Mouse (Mus musculus) 3T3-L1 (cell line): Measurements from ENCODE around the gene Spi1.
"Not testable (repeated sequence)": the region's sequence is repeated elsewhere in the genome, so short reads cannot be mapped to it uniquely, and the experiment has no call there.

Source experiments
- DNase-seq: peaks from one replicate; pipeline ENCODE4 v3.0.0-alpha.2; 2015; ENCODE audit warnings: low read depth, low spot score

Gene Spi1

DNA sequence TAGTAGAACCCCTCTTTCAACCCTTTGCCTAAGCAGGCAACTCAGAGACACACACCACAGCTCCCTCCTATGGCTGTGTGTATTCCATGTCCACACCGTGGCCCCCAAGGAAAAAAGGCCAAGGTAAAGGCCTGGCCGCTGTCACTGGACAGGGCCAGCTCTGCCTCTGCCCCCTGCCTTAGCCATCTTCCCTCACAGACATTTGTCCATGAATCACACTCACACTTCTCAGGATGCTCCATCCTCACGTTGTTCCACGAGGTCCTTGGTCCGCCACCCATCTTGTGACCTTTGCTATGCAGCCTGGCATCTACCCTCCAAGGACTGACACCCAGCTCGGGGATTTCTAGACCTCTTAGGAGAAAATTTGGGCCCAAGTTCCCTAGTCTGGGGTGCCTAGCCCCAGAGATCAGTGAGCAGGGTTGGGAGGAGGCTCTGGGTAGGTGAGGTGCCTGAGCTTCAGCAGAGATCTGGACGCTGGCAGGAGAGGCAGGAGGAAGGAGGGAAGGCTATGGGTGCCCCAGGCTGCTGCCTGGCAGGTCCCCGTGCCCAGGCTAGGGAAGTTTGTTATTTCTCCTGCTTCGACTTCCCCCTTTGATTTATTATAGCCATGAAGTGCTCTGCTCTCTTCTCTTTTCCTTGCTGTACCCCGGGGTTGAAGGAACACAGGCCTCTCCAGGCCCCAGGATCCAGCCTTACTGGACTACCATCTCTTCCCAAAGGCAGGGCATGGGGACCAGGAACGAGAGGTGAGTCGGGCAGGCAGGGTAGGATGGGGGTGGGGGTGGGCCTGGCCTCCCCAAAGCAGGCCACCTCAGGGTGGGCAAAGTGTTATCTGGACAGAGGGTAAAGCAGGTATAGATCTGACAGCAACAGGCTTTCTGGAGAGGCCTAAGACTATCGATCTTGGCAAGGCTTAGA, at the start of gene Spi1:
Spi1 (plus strand) TSS at position 616 of the 921 bp plus-strand sequence.
- no peak for DNase-seq

DNA sequence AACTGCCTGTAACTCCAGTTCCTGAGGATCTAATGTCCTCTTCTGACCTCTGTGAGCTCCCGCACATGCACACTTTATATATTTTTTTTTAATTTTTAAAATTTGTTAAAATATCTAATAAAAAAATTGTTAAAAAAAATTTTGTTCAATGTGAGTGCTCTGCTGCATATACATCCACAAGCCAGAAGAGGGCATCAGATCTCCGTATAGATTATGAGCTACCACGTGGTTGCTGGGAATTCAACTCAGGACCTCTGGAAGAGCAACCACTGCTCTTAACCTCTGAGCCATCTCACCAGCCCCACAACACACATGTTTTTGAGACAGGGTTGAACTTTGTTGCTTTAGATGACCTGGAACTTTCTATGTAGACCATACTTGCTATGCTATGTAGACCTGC, 49.2 kb upstream of the Spi1 start:
- DNase-seq: peak; percentile 68

DNA sequence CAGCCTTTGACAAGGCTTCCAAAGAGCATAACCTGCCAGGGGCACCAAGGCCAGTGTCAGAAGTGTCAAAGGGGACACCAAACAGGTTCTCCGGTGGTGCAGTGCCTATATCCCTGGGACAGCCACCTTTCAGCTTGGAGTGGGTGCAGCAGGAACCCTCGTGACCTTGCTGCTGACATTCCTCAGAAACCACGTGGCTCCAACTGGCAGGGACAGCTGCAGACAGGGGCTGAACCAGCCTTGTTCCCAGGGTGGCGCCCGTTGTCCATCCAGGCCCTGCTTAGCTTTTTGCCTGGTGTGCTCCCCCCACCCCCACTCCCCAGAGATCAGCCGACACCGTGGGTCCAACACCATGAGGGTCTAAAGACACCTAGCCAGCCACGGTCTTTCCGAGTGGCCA, 46.8 kb upstream of the Spi1 start, which contains the start of gene Rapsn:
Rapsn (plus strand) TSS at position 236 of the 400 bp plus-strand sequence.
- no peak for DNase-seq

DNA sequence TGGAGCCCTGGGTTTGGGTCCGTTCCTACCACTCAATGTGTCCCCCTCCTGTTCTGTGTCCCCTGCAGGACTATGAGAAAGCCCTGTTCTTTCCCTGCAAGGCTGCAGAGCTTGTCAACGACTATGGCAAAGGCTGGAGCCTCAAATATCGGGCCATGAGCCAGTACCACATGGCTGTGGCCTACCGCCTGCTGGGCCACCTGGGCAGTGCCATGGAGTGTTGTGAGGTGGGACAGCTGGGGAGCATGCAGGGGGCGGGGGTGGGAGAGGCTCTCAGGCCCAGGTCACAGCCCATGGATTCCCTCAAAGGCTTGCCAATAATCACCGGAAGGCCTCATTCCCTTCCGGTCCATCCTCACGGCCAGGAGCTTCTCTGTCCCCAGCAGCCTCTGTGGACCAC, 40.4 kb upstream of the Spi1 start:
- no peak for DNase-seq

DNA sequence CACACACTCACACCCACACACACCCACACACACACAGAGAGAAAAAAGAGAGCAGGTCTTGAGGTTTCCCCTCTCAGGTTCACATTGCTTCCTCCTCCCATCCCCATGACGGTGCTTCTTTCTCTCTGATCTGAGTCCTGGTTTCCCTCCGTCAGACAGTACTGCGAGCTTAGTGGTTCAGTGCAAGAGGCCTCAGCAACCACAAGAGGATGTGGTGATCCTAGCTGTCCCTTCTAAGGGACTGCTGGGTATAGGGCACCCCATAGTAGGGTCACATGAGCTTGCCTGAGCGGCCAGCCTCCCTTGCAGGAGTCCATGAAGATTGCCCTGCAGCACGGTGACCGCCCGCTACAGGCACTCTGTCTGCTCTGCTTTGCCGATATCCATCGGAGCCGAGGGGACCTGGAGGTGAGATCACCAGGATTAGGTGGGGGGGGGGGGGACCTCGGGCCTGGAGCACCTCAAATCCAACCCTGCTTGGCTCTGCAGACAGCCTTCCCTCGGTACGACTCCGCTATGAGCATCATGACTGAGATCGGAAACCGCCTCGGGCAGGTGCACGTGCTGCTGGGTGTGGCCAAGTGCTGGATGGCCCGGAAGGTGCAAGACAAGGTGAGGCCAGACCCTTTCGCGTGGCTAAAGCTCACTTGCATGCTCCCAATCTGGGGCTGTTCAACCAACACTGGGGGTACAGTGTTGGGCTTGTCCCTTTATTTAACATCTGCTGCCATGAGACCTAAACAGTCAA, 39.4 kb upstream of the Spi1 start:
- no peak for DNase-seq

DNA sequence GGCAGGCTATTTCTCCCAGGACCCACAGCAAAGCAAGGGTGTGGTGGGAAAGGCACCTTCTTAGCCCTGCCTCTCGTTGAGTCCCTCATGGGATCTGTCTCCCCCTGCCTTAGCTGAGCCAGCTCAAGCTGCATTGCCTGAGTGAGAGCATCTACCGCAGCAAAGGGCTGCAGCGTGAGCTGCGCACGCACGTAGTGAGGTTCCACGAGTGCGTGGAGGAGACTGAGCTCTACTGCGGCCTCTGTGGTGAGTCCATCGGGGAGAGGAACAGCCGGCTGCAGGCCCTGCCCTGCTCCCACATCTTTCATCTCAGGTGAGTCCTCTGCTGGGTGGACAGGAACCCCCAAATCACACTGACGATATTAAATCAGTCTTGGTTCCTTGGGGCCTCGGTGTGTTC, 37.5 kb upstream of the Spi1 start:
- no peak for DNase-seq

DNA sequence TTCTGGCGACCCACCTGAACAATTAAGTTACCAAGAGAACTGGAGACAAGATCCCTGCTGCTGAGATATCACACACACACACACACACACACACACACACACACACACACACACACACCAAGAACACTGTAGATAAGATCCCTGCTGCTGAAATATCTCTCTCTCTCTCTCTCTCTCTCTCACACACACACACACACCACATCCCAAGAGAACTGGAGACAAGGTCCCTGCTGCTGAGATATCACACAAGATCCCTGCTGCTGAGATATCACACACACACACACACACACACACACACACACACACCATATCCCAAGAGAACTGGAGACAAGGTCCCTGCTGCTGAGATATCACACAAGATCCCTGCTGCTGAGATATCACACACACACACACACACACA, 36.4 kb upstream of the Spi1 start:
- not testable (repeated sequence) for DNase-seq

DNA sequence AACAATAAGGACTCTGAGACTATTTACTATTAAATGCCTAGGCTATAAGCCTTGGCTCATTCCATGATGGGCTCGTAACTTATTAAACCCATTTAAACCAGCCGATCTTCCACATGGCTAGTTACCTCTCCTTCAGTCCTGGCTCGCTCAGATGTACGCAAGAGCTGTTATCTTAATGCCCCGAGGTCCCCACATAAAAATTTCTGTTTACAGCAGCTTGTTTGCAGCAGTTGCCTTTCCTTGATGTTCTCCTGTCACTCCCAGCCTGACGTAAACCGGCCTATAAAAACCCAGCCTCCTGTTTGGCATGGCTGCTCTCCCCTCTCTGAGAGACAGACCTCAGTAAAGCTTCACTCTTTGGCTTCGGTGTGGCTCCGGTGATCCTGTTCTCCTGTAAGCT, 34.8 kb upstream of the Spi1 start:
- no peak for DNase-seq

DNA sequence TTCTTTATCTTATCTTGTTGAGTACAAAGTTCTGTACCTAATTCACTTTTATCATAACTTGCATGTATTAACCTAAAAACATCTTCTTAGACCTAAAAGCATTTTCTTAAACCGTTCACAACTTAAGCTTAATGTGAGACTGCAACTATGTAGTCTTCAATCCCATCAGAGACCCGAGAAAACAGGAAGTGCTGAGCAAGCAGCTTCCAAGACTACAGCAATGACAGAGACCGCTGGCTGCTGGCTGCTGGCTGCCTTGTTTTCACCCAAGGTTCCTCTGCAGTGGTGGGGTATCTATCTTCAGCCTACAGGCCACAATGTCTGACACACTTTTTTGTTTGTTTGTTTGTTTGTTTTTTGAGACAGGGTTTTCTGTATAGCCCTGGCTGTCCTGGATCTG, 30.3 kb upstream of the Spi1 start:
- DNase-seq: no peak

DNA sequence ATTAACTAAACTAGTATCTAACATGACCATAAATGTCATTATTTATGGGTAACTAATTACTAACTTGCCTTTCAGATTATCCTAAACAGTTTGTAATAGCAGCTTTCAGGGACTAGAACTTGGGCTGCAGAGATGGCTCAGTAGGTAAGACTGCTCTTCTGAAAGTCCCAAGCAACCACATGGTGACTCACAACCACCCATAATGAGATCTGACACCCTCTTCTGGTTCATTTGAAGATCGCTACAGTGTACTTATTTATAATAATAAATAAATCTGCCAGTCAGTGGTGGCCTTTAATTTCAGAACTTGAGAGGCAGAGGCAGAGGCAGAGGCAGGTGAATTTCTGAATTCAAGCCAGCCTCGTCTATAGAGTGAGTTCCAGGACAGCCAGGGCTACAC, 29.4 kb upstream of the Spi1 start:
- DNase-seq: peak; percentile 72

DNA sequence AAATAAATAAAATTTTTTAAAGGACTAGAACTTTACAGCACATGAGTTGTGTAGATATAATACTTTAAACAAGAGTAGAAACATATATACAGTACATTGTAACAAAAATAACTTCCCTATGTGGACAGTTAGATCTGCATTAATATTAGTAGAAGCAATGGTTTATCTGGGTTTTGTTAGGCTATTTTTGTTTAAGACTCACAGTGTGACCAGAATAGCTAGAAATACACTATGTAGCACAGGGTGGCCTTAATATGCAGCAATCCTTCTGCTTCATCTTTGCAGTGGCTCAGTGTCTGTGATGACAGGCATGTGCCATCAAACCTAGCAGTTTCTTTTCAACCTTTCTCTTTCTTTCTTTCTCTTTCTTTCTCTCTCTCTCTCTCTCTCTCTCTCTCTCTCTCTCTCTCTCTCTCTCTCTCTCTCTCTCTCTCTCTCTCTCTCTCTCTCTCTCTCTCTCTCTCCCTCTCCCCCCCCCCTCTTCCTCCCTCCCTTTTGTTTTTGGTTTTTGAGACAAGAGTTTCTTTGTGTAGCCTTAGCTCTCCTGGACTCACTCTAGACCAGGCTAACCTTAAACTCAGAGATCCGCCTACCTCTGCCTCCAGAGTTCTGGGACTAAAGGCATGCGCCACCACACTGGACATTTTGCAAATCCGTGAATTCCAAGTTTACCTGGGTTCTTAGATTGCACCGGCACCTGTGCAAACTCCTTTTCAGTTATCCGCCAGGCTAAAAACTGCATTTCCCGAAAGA, 28.8 kb upstream of the Spi1 start:
- DNase-seq: no peak

DNA sequence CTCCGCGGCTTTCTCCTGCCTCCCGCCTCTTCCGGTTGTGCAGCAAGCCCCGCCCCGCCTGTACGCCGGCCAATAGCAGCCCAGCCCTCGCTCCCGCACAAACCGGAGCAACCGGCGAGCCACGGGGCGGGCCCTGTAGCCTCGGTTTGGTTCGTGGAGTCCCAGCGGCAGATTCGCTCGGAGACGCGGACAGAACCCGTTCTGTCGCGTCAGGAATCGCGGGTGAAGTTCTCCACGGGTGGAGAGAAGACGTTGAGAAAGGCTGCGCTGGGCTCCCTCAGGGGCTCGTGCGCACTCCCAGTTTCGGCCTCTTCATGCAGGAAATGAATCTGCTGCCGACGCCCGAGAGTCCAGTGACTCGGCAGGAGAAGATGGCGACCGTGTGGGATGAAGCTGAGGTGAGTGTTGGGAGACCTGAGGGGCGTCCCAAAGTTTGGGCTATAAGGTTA, 28.2 kb upstream of the Spi1 start, which contains the start of gene Psmc3:
Psmc3 (plus strand) TSS at position 76 of the 449 bp plus-strand sequence.
- peak; percentile 93 for DNase-seq

DNA sequence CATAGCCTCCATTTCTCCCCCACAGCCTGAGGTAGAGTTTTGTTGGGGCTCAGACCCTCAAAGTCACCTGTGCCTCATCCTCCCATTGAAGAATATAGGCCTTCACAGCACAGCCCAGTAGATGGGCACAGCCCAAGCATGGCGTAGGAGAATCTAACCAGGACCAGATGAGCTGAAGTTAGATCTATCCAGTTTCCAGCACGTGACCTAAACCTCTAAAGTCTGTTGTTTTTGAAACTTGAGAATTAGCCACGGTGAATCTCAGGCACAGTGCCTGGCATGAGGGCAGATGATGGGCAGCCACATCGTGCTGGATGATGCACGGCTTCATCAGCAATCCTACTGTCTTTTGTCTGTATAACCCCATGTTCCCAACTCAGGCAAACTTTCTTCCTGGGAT, 23.8 kb upstream of the Spi1 start:
- DNase-seq: no peak

DNA sequence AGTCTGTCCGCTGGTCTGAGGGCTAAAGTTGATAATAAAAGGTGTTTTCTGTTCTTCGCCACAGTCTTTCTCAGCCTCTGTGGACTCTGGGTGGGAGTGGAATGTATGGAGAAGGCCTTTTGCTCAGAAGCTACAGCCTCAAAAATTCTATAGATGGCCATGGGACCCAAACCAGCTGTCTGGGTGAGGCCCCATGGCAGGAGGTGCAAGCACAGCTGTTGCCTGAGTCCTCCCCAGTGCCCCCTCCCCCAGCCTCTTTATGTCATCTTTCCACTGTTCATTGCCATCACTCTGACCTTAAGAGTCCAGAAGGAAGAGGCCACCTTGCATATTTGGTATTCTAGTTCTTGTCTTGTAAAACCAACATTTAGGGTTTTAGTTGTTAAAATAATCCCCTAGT, 22.8 kb upstream of the Spi1 start:
- no peak for DNase-seq

DNA sequence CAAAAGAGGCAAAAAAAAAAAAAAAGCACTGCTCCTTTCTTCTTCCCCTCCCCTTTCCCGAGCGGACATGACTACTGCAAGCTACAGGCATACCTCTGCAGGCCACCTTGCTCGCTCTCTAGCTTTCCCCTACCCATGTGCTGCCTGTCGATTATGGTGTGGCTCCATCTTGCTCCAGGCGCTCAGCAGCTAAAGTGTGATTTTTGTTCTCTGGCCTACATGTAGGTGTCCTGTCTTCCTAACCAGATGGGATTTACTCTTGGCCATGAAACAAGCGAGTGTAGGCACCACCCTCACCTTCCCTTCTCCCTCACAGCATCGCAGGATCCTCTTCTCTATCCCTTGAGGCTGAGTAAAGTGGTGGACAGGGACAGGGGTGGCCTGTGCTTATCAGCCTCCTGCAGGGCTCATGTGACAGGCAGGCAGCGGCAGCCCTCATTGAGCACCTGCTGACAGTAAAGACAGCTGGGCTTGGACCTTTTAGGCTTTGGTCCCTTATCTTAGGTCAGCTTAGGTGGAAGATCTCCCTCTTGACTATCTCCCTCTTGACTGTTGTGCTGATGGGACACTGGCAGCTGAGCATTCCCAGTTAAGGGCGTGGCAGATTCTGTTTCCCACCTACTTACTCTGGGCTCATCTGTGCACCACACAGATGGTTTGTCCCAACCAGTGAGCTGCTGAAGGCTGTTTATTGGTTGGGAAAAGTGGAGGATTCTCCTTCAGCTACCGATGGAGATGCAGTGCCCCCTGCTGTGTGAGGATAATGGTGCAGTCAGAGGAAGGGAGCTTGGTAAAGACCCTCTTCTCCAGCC, 21.4 kb upstream of the Spi1 start:
- DNase-seq: peak; percentile 73

DNA sequence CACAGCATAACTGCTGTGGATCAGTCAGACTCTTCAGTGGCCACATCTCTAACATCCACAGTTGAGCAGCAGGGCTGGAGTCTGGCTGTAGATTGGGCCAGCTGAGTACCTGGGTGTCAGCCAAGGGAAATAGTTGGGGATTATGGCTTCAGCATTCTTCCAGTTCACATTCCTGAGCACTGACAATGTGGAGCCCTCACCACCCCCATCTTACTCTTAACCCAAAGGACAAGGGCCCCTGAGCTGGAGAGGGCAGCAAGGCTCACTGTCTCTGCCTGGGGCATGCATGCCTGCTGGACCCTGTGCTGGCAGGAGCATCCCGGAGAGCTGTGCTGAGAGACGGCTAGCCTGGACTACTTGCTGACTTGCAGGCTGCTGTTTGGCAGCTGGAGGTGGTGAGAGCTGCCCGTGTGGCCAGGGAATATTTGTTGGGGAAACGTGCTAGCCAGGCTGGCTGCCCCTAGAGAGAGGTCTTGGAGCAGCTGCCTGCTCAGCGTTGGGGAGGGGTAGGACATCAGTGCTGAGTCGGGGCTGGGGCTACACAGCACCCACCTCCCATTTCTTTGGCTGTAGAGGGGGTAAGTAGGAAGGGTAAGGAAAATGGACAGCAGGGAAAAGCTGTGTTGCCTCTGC, 20.2 kb upstream of the Spi1 start:
- DNase-seq: peak; percentile 97

DNA sequence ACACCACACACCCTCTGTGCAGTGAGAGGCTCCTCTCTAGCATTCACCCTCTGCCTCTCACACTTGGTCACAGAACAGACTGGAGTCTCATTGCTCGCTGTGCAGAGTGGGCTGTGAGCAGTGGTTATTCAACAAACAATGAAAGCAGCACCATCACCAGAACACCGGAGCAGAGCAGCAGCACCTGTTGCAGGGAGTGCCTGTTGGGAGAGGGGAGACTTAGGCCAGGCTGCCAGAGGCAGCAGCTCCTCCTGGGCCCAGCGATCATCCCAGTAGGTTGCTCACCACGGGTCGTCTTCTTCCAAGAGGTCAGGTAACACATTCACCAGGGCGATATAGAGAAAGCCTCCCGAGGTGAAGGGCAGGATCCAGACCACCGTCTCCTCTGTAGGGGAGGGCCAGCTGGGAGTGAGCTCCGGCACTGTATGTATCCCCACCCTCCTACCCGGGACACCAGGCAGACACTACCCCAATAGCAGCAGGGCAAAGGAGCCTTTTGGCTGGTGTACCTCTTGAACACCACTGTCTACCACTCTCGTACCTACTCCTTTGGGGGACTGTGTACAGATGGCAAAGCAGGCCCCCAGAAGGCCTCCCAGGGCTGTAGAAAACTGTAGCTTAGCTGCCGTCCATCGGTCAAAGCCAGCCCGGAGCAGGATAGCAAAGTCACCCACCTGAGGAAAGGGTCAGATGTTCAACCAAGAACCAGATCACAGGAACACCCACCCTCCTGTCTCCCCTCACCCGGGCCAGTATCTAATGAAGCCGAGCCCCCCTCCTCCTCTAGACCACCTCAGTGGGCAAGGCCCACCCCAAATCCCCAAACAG, 19.2 kb upstream of the Spi1 start:
- DNase-seq: no peak

DNA sequence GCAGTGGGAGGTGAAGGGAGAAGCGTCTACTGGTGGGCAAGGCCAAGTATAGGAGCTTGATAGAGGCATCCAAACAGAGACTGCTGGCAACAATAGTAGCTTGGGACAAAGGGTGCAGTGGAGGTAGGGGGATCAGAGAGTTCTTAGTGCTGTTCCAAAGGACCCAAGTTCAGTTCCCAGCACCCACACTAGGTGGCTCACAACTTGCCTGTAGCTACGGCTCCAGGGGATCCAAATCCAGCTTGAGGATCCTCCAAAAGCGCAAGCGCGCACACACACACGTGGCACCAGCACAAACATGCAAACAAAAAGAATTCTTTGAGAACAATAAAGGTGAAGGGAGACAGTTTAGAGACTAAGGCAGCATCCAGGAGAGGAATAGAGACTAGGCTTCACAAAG, 18.0 kb upstream of the Spi1 start:
- peak; percentile 53 for DNase-seq

DNA sequence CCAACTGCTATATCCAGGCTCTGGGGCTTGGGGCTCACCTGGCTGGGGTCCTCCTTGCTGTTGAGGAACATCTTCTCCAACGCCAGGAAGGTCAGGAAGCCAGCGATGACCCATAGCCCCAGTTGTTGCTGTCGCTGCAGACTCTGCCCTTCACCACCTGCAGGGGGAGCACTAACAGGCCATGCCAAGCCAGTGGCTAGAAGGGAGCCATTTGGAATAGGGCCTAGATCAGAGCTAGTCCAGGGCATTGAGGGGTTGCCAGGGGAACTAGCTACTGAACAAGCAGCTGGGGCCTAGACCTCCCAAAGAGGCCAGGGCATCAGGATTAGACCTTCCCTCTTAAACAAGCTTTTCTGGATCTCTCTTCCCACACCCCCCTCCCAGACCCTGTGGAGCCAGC, 16.6 kb upstream of the Spi1 start:
- DNase-seq: peak; percentile 77

DNA sequence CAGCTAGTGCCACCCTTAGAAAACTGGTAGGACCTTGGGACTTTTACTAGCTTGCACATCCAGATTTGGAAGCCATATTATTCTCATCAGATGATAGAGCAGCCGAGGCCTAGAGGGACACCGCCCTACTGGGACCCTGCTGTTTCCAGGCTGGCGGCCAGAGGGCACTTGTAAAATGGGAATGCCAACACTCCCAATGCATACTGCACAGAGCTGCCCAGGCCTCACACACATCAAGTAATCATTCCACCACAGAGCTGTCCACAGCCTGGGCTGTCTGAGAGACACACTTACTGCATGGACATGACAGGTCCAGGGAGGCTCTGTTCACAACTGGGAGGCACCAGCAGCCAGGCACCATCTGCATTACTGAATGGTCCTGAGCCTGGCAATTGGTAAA, 15.7 kb upstream of the Spi1 start:
- no peak for DNase-seq
